Mouse (Mus musculus) testis, adult 2 months (tissue): ENCODE results near the gene Arfgef2.

Experiments used
- CTCF ChIP-seq: fragments of 200-500 bp; IDR thresholded peaks from 2 replicates; pipeline ENCODE4 v1.5.1; 2012; ENCODE audit warnings: low read depth, mild to moderate bottlenecking, inconsistent platforms, low read length, moderate library complexity; ENCODE audit not compliant: control insufficient read depth, insufficient read depth, insufficient replicate concordance
- POLR2A ChIP-seq: fragments of 200-500 bp; IDR thresholded peaks from 2 replicates; pipeline ENCODE4 v1.6.1; 2012; ENCODE audit warnings: low read depth, mild to moderate bottlenecking, inconsistent platforms, low read length, moderate library complexity; ENCODE audit not compliant: control insufficient read depth

GRCm38 (mm10) chr2:166909729-166910128 lies 104.3 kb downstream of the Arfgef2 start:
- TF ChIP-seq CTCF: no peak
- no peak for TF ChIP-seq POLR2A
